In the genomic region with DNA sequence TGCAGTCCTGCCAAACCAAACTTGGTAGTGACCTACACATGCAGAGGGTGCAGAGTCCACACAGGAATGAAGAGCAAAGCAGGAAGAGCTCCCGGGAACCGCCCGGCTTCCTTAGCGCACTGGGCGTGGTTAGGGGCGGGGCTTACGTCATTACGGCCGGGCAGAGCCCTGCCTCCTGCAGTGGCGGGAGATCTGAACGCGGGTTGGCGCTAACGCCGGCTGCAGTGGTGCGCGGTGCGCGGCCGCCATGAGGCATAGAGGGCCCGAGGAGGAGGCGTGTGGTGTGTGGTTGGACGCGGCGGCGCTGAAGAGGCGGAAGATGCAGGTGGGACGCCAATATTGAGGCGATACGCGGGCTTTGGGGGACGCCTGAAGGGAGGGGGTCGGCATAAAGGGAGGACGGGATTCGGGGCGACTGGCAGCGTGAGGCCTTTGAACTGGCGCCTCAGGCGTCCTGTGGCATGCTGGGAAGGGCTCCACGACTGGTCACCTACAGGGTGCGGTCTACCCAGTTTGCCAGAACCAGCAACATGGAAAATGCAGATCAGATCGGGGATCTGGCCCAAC, we compare ENCODE assay signal across 8 mouse cellular contexts. TPM values are rescaled to one million over a fixed set of nuclear protein-coding genes. Genes with fewer than 3 reads are reported as not detected.
DNase-seq lines count a peak whose midpoint lies in the region; ATAC-seq lines count a peak whose summit lies in the region.

Gene Aunip, plus strand, starts transcription at position 155 of the 567 bp plus-strand sequence.

- H3K4me3 ChIP-seq in hindbrain, embryonic 11.5 days (ENCODE audit: low read depth, low read length), result peak within 1 kb of the TSS; percentile 59

- ATAC-seq in frontal cortex, adult (ENCODE audit: low TSS enrichment), result peak; percentile 87
- ATAC-seq in hindbrain, embryonic 11.5 days (ENCODE audit: low FRiP score), result peak; percentile 96

- H3K27me3 ChIP-seq in hindbrain, embryonic 11.5 days (ENCODE audit: control insufficient read depth, insufficient read depth, low read length), result no peaks in the 10 kb centered on the region

- no peaks in the 10 kb centered on the region for H3K4me1 ChIP-seq in hindbrain, embryonic 11.5 days (replicated peaks; ENCODE audit: control insufficient read depth, insufficient read depth, low read length)

- peak; percentile 91 for DNase-seq in NIH3T3 (ENCODE audit: low read depth)
- peak; percentile 80 for DNase-seq in cerebellum, adult 9-10 months
- DNase-seq in hindbrain, embryonic 11.5 days (ENCODE audit: low spot score), result peak; percentile 98
- peak; percentile 71 to 85 for DNase-seq in layer of hippocampus, postnatal 14 days (ENCODE audit: low spot score in 2 of 2)
- DNase-seq in lung, postnatal 14 days, result peak; percentile 94
- DNase-seq in ovary, postnatal 36 days (ENCODE audit: low spot score), result peak; percentile 90
- peak; percentile 89 for DNase-seq in thymus, postnatal 14 days

- peak within 1 kb of the TSS; percentile 54; the same call in 1 of the 2 replicates for H3K9ac ChIP-seq in hindbrain, embryonic 11.5 days (ENCODE audit: low read depth, low read length)

- H3K4me2 ChIP-seq in hindbrain, embryonic 11.5 days (replicated peaks; ENCODE audit: low read depth, low read length), result peak within 1 kb of the TSS; percentile 86

- WGBS in hindbrain, embryonic 11.5 days, result under 1% methylated on average over 42 of the region's 42 CpGs

- no peaks in the 10 kb centered on the region for H3K36me3 ChIP-seq in hindbrain, embryonic 11.5 days (ENCODE audit: control insufficient read depth, insufficient read depth, low read length)

- no peak within 1 kb of the TSS for H3K27ac ChIP-seq in hindbrain, embryonic 11.5 days (ENCODE audit: low read depth, low read length)

- no peaks in the 10 kb centered on the region for H3K9me3 ChIP-seq in hindbrain, embryonic 11.5 days (ENCODE audit: control insufficient read depth, low read length)

RNA-seq across cellular contexts. Expression of gene Aunip, which starts in this region (rescaled TPM):
- polyA plus RNA-seq in hindbrain, embryonic 11.5 days (2014; fragmentation: Nextera tagmentation; extraction: Ambion mirVana), result 4.4 and 6.1 TPM in 2 replicates
- total RNA-seq in layer of hippocampus, postnatal 14 days (2021), result under 1 TPM; 0.31 to 0.69 TPM

Comparison
In these comparisons a context has a peak if more than half of its experiments do, and no peak if none do; other contexts are left out.
1. Peak in DNase-seq in layer of hippocampus, postnatal 14 days; RNA of the gene not detected or under 1 TPM.